Mouse (Mus musculus): ENCODE results near the gene Pdcd6ip. TPM values are rescaled to one million over a fixed set of nuclear protein-coding genes. Genes with fewer than 3 reads are reported as not detected.

The Pdcd6ip gene
- polyA plus RNA-seq (2012; rRNA removed), result 59.9 and 69.9 TPM in 2 replicates

DNA sequence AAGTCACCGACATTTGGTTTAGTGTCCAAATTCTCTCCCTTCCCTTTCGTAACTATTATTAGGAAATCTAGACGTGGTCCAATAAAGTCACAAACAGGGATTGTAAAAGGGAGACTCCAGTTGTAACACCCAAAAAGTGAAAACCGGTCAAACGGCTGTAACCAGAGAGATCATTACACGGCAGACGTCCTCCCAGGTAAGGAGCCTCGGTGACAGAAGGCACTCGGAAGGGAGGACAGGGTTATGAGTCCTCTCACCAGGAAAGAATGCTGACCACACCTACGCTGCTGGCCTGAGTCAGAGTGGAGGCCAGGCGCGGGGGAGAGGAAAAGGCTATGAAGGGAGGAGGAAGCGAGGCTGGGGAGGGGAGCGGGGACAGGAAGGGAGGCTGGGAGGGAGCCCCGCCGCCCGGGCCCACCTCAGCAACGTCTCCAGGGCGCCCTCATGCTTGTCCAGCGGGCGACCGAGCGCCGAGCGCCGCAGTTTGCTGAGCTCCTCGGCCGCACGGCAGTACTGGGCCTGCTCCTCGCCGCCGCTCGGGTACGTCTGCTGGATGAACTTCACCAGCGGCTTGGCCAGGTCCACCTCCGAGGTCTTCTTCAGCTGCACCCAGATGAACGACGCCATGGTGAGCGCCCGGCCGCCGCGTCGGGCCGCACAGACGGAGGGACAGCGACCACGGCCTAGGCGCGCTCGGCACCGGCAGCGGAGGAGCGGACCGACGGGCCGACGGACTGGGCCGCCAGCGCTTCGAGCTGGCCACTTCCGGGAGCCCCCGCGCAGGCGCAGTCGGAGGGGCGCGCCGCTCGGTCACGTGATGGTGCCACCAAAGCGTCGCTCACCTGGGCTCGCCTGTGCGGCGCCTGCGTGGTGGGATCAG is at the start of gene Pdcd6ip:
Gene Pdcd6ip, minus strand, starts transcription at position 779 of the 880 bp plus-strand sequence.
- TF ChIP-seq CTCF (conservative IDR thresholded peaks at IDR 0.05; ENCODE audit: insufficient read depth, insufficient read length, low read depth, low read length) (no peak), POLR2A (IDR thresholded peaks at IDR 0.05; ENCODE audit: low read depth, low read length) (peak; percentile 45)
- peak; percentile 95 for DNase-seq
- peak within 1 kb of the TSS; percentile 70 for H3K27ac ChIP-seq (ENCODE audit: insufficient read depth, low read depth, low read length)
- H3K36me3 ChIP-seq (ENCODE audit: control insufficient read depth, insufficient read depth, low read length), result no peaks in the 10 kb centered on the region
- under 1% methylated on average over 65 of the region's 77 CpGs for WGBS
- H3K4me1 ChIP-seq (ENCODE audit: control insufficient read depth, insufficient read depth, low read length), result peaks cover 4% of the 10 kb centered on the region
- H3K4me3 ChIP-seq (ENCODE audit: insufficient read depth, low read depth, low read length), result peak within 1 kb of the TSS; percentile 93
- H3K27me3 ChIP-seq (replicated peaks; ENCODE audit: control insufficient read depth, insufficient read depth, low read length), result no peaks in the 10 kb centered on the region

- no peak overlapping the region for H3K27ac ChIP-seq (ENCODE audit: insufficient read depth, low read depth, low read length)
- no peak overlapping the region for H3K4me3 ChIP-seq (ENCODE audit: insufficient read depth, low read depth, low read length)
- no peaks in the 10 kb centered on the region for H3K27me3 ChIP-seq (replicated peaks; ENCODE audit: control insufficient read depth, insufficient read depth, low read length)
- no peaks in the 10 kb centered on the region for H3K36me3 ChIP-seq (ENCODE audit: control insufficient read depth, insufficient read depth, low read length)
- WGBS, result 64% methylated on average over 15 of the region's 15 CpGs
- TF ChIP-seq CTCF (conservative IDR thresholded peaks at IDR 0.05; ENCODE audit: insufficient read depth, insufficient read length, low read depth, low read length) (no peak), POLR2A (IDR thresholded peaks at IDR 0.05; ENCODE audit: low read depth, low read length) (no peak)
- DNase-seq, result no peak
- no peaks in the 10 kb centered on the region for H3K4me1 ChIP-seq (ENCODE audit: control insufficient read depth, insufficient read depth, low read length)
Observed at GRCm38 (mm10) chr9:113755888-113756719, 48.0 kb upstream of the Pdcd6ip start.

- whole genome bisulfite sequencing, result 19% methylated on average over 7 of the region's 7 CpGs
- H3K27me3 ChIP-seq (replicated peaks; ENCODE audit: control insufficient read depth, insufficient read depth, low read length), result no peaks in the 10 kb centered on the region
- H3K27ac ChIP-seq (ENCODE audit: insufficient read depth, low read depth, low read length), result no peak overlapping the region; the same call in 1 of the 2 replicates
- TF ChIP-seq CTCF (conservative IDR thresholded peaks at IDR 0.05; ENCODE audit: insufficient read depth, insufficient read length, low read depth, low read length) (no peak), POLR2A (IDR thresholded peaks at IDR 0.05; ENCODE audit: low read depth, low read length) (no peak)
- no peaks in the 10 kb centered on the region for H3K36me3 ChIP-seq (ENCODE audit: control insufficient read depth, insufficient read depth, low read length)
- peaks cover 3% of the 10 kb centered on the region; the same call in 1 of the 2 replicates for H3K4me1 ChIP-seq (ENCODE audit: control insufficient read depth, insufficient read depth, low read length)
- peak; percentile 84 for DNase-seq
- no peak overlapping the region for H3K4me3 ChIP-seq (ENCODE audit: insufficient read depth, low read depth, low read length)
Observed at GRCm38 (mm10) chr9:113749356-113749755, 41.3 kb upstream of the Pdcd6ip start.

GRCm38 (mm10) chr9:113743291-113743690 is 35.2 kb upstream of the Pdcd6ip start:
- no peak for DNase-seq
- 54% methylated on average over 3 of the region's 3 CpGs for WGBS
- TF ChIP-seq CTCF (conservative IDR thresholded peaks at IDR 0.05; ENCODE audit: insufficient read depth, insufficient read length, low read depth, low read length), result 0 out of 2 replicates have a peak, but pooled peaks have one; percentile 5
- TF ChIP-seq POLR2A (IDR thresholded peaks at IDR 0.05; ENCODE audit: low read depth, low read length), result no peak
- H3K36me3 ChIP-seq (ENCODE audit: control insufficient read depth, insufficient read depth, low read length), result no peaks in the 10 kb centered on the region
- no peak overlapping the region for H3K27ac ChIP-seq (ENCODE audit: insufficient read depth, low read depth, low read length)
- no peaks in the 10 kb centered on the region for H3K27me3 ChIP-seq (replicated peaks; ENCODE audit: control insufficient read depth, insufficient read depth, low read length)
- no peak overlapping the region for H3K4me3 ChIP-seq (ENCODE audit: insufficient read depth, low read depth, low read length)
- H3K4me1 ChIP-seq (ENCODE audit: control insufficient read depth, insufficient read depth, low read length), result peaks cover 7% of the 10 kb centered on the region; the same call in 1 of the 2 replicates

GRCm38 (mm10) chr9:113742361-113742794 is 34.3 kb upstream of the Pdcd6ip start:
- Histone ChIP-seq H3K4me3 (ENCODE audit: insufficient read depth, low read depth, low read length) (peak overlapping the region; percentile 71), H3K4me1 (ENCODE audit: control insufficient read depth, insufficient read depth, low read length) (peaks cover 7% of the 10 kb centered on the region; the same call in 1 of the 2 replicates), H3K36me3 (ENCODE audit: control insufficient read depth, insufficient read depth, low read length) (no peaks in the 10 kb centered on the region), H3K27me3 (replicated peaks; ENCODE audit: control insufficient read depth, insufficient read depth, low read length) (no peaks in the 10 kb centered on the region), H3K27ac (ENCODE audit: insufficient read depth, low read depth, low read length) (no peak overlapping the region)
- TF ChIP-seq CTCF (conservative IDR thresholded peaks at IDR 0.05; ENCODE audit: insufficient read depth, insufficient read length, low read depth, low read length) (no peak), POLR2A (IDR thresholded peaks at IDR 0.05; ENCODE audit: low read depth, low read length) (no peak)
- WGBS, result under 1% methylated on average over 17 of the region's 17 CpGs
- DNase-seq, result peak; percentile 54

- TF ChIP-seq POLR2A (IDR thresholded peaks at IDR 0.05; ENCODE audit: low read depth, low read length), result no peak
- no peak for TF ChIP-seq CTCF (conservative IDR thresholded peaks at IDR 0.05; ENCODE audit: insufficient read depth, insufficient read length, low read depth, low read length)
- H3K4me1 ChIP-seq (ENCODE audit: control insufficient read depth, insufficient read depth, low read length), result peaks cover 7% of the 10 kb centered on the region; the same call in 1 of the 2 replicates
- H3K27ac ChIP-seq (ENCODE audit: insufficient read depth, low read depth, low read length), result no peak overlapping the region
- under 1% methylated on average over 64 of the region's 64 CpGs for WGBS
- no peaks in the 10 kb centered on the region for H3K36me3 ChIP-seq (ENCODE audit: control insufficient read depth, insufficient read depth, low read length)
- H3K4me3 ChIP-seq (ENCODE audit: insufficient read depth, low read depth, low read length), result peak overlapping the region; percentile 71
- DNase-seq, result peak; percentile 34
- H3K27me3 ChIP-seq (replicated peaks; ENCODE audit: control insufficient read depth, insufficient read depth, low read length), result no peaks in the 10 kb centered on the region
Observed at GRCm38 (mm10) chr9:113741637-113742137, 33.6 kb upstream of the Pdcd6ip start.

All from kidney, adult 2 months (tissue).